Mouse (Mus musculus) cerebellum, adult 2 months (tissue): ENCODE data around the gene E030018B13Rik. TPM values are rescaled to one million over a fixed set of nuclear protein-coding genes. Genes with fewer than 3 reads are reported as not detected.
A peak's percentile ranks its signal among the peaks of the same experiment; 100 is the strongest.

Experiments
- DNase-seq, 2 experiments: peaks; one replicate each; pipeline ENCODE4 v3.0.0; 2021
- H3K27ac ChIP-seq: fragments of 200-500 bp; 2 replicates; pipeline ENCODE4 v1.5.1; 2012; ENCODE audit warnings: low read length, control low read depth, inconsistent platforms; ENCODE audit not compliant: insufficient read depth
- H3K27me3 ChIP-seq: fragments of 200-500 bp; 2 replicates; pipeline ENCODE4 v1.6.1; 2012; ENCODE audit warnings: inconsistent platforms, mild to moderate bottlenecking, low read length, moderate library complexity; ENCODE audit not compliant: control insufficient read depth, insufficient read depth
- H3K4me1 ChIP-seq: fragments of 200-500 bp; 2 replicates; pipeline ENCODE4 v1.6.1; 2011; ENCODE audit warnings: low read length; ENCODE audit not compliant: control insufficient read depth, insufficient read depth
- H3K4me3 ChIP-seq: fragments of 200-500 bp; replicated peaks from 2 replicates; pipeline ENCODE3; 2011; ENCODE audit warnings: mild to moderate bottlenecking, low read depth, low read length, control low read depth; ENCODE audit not compliant: insufficient read depth
- CTCF ChIP-seq: fragments of 200-500 bp; IDR thresholded peaks from 2 replicates; pipeline ENCODE4 v1.5.1; 2011; ENCODE audit warnings: low read depth, mild to moderate bottlenecking, control low read depth, low read length, moderate library complexity, borderline replicate concordance; ENCODE audit not compliant: insufficient read depth
- POLR2A ChIP-seq: fragments of 200-500 bp; IDR thresholded peaks from 2 replicates; pipeline ENCODE4 v1.6.1; 2011; ENCODE audit warnings: low read length, control low read depth, borderline replicate concordance; ENCODE audit not compliant: insufficient read depth
- WGBS: fragments of 180-500 bp; shearing (Covaris S2); methylation state at CpG from one replicate; pipeline ENCODE4 v1.1.7; 2018; 5-methylcytosine and 5-hydroxymethylcytosine counted together
- polyA plus RNA-seq: library from polyadenylated mRNA; depleted of rRNA; stranded (reverse); fragments of >200 nt; gene quantifications from 2 replicates; pipeline ENCODE4 v1.2.3, GENCODE M21; 2012

The E030018B13Rik gene
- polyA plus RNA-seq, 1 experiment, result not detected

- WGBS, result under 1% methylated on average over 108 of the region's 121 CpGs
- DNase-seq, result no peak
- Histone ChIP-seq H3K4me1 (peaks cover 8% of the 10 kb centered on the region), H3K27ac (peak overlapping the region; percentile 96), H3K4me3 (peak overlapping the region; percentile 84), H3K27me3 (no peaks in the 10 kb centered on the region)
- no peak for TF ChIP-seq CTCF
- TF ChIP-seq POLR2A, result no peak
Measured at GRCm38 (mm10) chr7:63938066-63938913, 21.6 kb downstream of the E030018B13Rik start.

- WGBS, result under 1% methylated on average over 50 of the region's 50 CpGs
- TF ChIP-seq CTCF (no peak), POLR2A (peak; percentile 94)
- Histone ChIP-seq H3K27me3 (no peaks in the 10 kb centered on the region), H3K4me3 (peak within 1 kb of the TSS; percentile 85), H3K4me1 (peaks cover 8% of the 10 kb centered on the region), H3K27ac (peak within 1 kb of the TSS; percentile 100)
- peak; percentile 97 to 99 for DNase-seq
Measured at GRCm38 (mm10) chr7:63938914-63939396, 22.3 kb downstream of the E030018B13Rik start, which contains the start of gene Klf13. Klf13 (minus strand) TSS chr7:63938915.

GRCm38 (mm10) chr7:63939397-63939951 lies 22.8 kb downstream of the E030018B13Rik start:
- H3K27me3 ChIP-seq, result no peaks in the 10 kb centered on the region
- H3K4me3 ChIP-seq, result peak overlapping the region; percentile 85
- peaks cover 6% of the 10 kb centered on the region for H3K4me1 ChIP-seq
- no peak for TF ChIP-seq POLR2A
- TF ChIP-seq CTCF, result 0 out of 2 replicates have a peak, but pooled peaks have one; percentile 12
- DNase-seq, result peak in 1 of 2 experiments; percentile 84
- WGBS, result under 1% methylated on average over 38 of the region's 39 CpGs
- peak overlapping the region; percentile 100 for H3K27ac ChIP-seq

- no peak overlapping the region for H3K4me3 ChIP-seq
- H3K27ac ChIP-seq, result no peak overlapping the region
- WGBS, result 93% methylated on average over 5 of the region's 5 CpGs
- no peak for TF ChIP-seq CTCF
- no peak for TF ChIP-seq POLR2A
- H3K4me1 ChIP-seq, result peaks cover 5% of the 10 kb centered on the region; the same call in 1 of the 2 replicates
- no peaks in the 10 kb centered on the region for H3K27me3 ChIP-seq
- peak in 1 of 2 experiments; percentile 36 for DNase-seq
Measured at GRCm38 (mm10) chr7:63940321-63940720, 23.7 kb downstream of the E030018B13Rik start.

- no peak overlapping the region for H3K27ac ChIP-seq
- H3K27me3 ChIP-seq, result no peaks in the 10 kb centered on the region
- peaks cover 5% of the 10 kb centered on the region; the same call in 1 of the 2 replicates for H3K4me1 ChIP-seq
- TF ChIP-seq POLR2A (no peak), CTCF (no peak)
- no peak for DNase-seq
- WGBS, result 91% methylated on average over 3 of the region's 3 CpGs
- no peak overlapping the region for H3K4me3 ChIP-seq
Measured at GRCm38 (mm10) chr7:63941050-63941449, 24.4 kb downstream of the E030018B13Rik start.

- H3K27me3 ChIP-seq, result no peaks in the 10 kb centered on the region
- no peak overlapping the region for H3K4me3 ChIP-seq
- H3K4me1 ChIP-seq, result peaks cover 5% of the 10 kb centered on the region; the same call in 1 of the 2 replicates
- TF ChIP-seq CTCF, result no peak
- no peak for TF ChIP-seq POLR2A
- WGBS, result 88% methylated on average over 4 of the region's 4 CpGs
- DNase-seq, result no peak
- H3K27ac ChIP-seq, result no peak overlapping the region
Measured at GRCm38 (mm10) chr7:63941501-63941900, 24.8 kb downstream of the E030018B13Rik start.

GRCm38 (mm10) chr7:63943946-63944345 lies 27.3 kb downstream of the E030018B13Rik start:
- peaks cover 5% of the 10 kb centered on the region; the same call in 1 of the 2 replicates for H3K4me1 ChIP-seq
- no peak overlapping the region for H3K4me3 ChIP-seq
- H3K27me3 ChIP-seq, result no peaks in the 10 kb centered on the region
- TF ChIP-seq POLR2A (no peak), CTCF (no peak)
- 46% methylated on average over 2 of the region's 2 CpGs for WGBS
- no peak overlapping the region for H3K27ac ChIP-seq
- no peak for DNase-seq
